Mouse (Mus musculus) liver, adult 2 months (tissue): ENCODE results near the gene Brwd1. TPM values are rescaled to one million over a fixed set of nuclear protein-coding genes. Genes with fewer than 3 reads are reported as not detected.

Experiments used
- DNase-seq: peaks from one replicate; pipeline ENCODE4 v3.0.0-alpha.2; 2011; ENCODE audit warnings: low read depth, low spot score; ENCODE audit errors: extremely low read depth
- H3K27ac ChIP-seq: fragments of 200-500 bp; replicated peaks from 2 replicates; pipeline ENCODE4 v1.5.1; 2012; ENCODE audit warnings: low read depth, mild to moderate bottlenecking, control low read depth, inconsistent platforms, low read length; ENCODE audit not compliant: insufficient read depth
- H3K27me3 ChIP-seq: fragments of 200-500 bp; 2 replicates; pipeline ENCODE4 v1.6.1; 2012; ENCODE audit warnings: mild to moderate bottlenecking, moderate library complexity, low read length, inconsistent platforms; ENCODE audit not compliant: control insufficient read depth, insufficient read depth
- H3K36me3 ChIP-seq: fragments of 200-500 bp; 2 replicates; pipeline ENCODE4 v1.6.1; 2012; ENCODE audit warnings: low read length, inconsistent platforms; ENCODE audit not compliant: control insufficient read depth, insufficient read depth
- H3K4me1 ChIP-seq: fragments of 200-500 bp; 2 replicates; pipeline ENCODE4 v1.6.1; 2011; ENCODE audit warnings: low read length; ENCODE audit not compliant: control insufficient read depth, insufficient read depth
- H3K4me3 ChIP-seq: fragments of 200-500 bp; 2 replicates; pipeline ENCODE4 v1.5.1; 2011; ENCODE audit warnings: low read depth, mild to moderate bottlenecking, control low read depth, low read length, moderate library complexity; ENCODE audit not compliant: insufficient read depth
- H3K79me2 ChIP-seq: fragments of 200-500 bp; 2 replicates; pipeline ENCODE4 v1.6.1; 2012; ENCODE audit warnings: inconsistent platforms, mild to moderate bottlenecking, low read length, moderate library complexity; ENCODE audit not compliant: control insufficient read depth, insufficient read depth
- H3K9ac ChIP-seq: fragments of 200-500 bp; 2 replicates; pipeline ENCODE4 v1.6.1; 2012; ENCODE audit warnings: low read depth, mild to moderate bottlenecking, control low read depth, inconsistent platforms, low read length
- CTCF ChIP-seq: fragments of 200-500 bp; IDR thresholded peaks from 2 replicates; pipeline ENCODE4 v1.5.1; 2011; ENCODE audit warnings: low read depth, low read length, control low read depth
- POLR2A ChIP-seq: fragments of 200-500 bp; IDR thresholded peaks from 2 replicates; pipeline ENCODE4 v1.6.1; 2011; ENCODE audit warnings: low read length, control low read depth; ENCODE audit not compliant: insufficient read depth; ENCODE audit errors: extremely low read depth
- WGBS: fragments of 180-500 bp; shearing (Covaris S2); methylation state at CpG from one replicate; pipeline ENCODE4 v1.1.7; 2018; 5-methylcytosine and 5-hydroxymethylcytosine counted together
- polyA plus RNA-seq: library from polyadenylated mRNA; depleted of rRNA; stranded (reverse); fragments of >200 nt; gene quantifications from 2 replicates; pipeline ENCODE4 v1.2.3, GENCODE M21; 2012
- total RNA-seq: library from RNA; depleted of rRNA; stranded (reverse); fragments of >200 nt; gene quantifications from 2 replicates; pipeline ENCODE4 v1.2.3, GENCODE M21; 2014

Gene Brwd1
- total and polyA plus RNA-seq, 2 experiments, result 12.3 to 59.8 TPM

- 92% methylated on average over 5 of the region's 5 CpGs for WGBS
- TF ChIP-seq POLR2A, result no peak
- TF ChIP-seq CTCF, result no peak
- Histone ChIP-seq H3K4me3 (no peak overlapping the region), H3K27me3 (no peaks in the 10 kb centered on the region), H3K4me1 (no peaks in the 10 kb centered on the region), H3K9ac (no peak overlapping the region), H3K79me2 (no peaks in the 10 kb centered on the region), H3K27ac (no peak overlapping the region), H3K36me3 (no peaks in the 10 kb centered on the region)
- DNase-seq, result no peak
These were observed 13.6 kb upstream of the Brwd1 start for GRCm38 (mm10) chr16:96095966-96096365.

GRCm38 (mm10) chr16:96091515-96092504, 9.5 kb upstream of the Brwd1 start:
- H3K27me3 ChIP-seq, result no peaks in the 10 kb centered on the region
- H3K9ac ChIP-seq, result no peak overlapping the region
- H3K36me3 ChIP-seq, result no peaks in the 10 kb centered on the region
- H3K79me2 ChIP-seq, result no peaks in the 10 kb centered on the region
- 54% methylated on average over 9 of the region's 9 CpGs for WGBS
- TF ChIP-seq CTCF (no peak), POLR2A (no peak)
- DNase-seq, result peak; percentile 76
- H3K27ac ChIP-seq, result no peak overlapping the region
- no peaks in the 10 kb centered on the region for H3K4me1 ChIP-seq
- H3K4me3 ChIP-seq, result no peak overlapping the region

- no peaks in the 10 kb centered on the region for H3K27me3 ChIP-seq
- no peak overlapping the region for H3K9ac ChIP-seq
- DNase-seq, result no peak
- no peak overlapping the region for H3K4me3 ChIP-seq
- TF ChIP-seq POLR2A (no peak), CTCF (no peak)
- H3K4me1 ChIP-seq, result no peaks in the 10 kb centered on the region
- WGBS, result 75% methylated on average over 5 of the region's 5 CpGs
- no peaks in the 10 kb centered on the region for H3K36me3 ChIP-seq
- no peaks in the 10 kb centered on the region for H3K79me2 ChIP-seq
- no peak overlapping the region for H3K27ac ChIP-seq
These were observed 5.8 kb upstream of the Brwd1 start for GRCm38 (mm10) chr16:96088120-96088519.

- Histone ChIP-seq H3K27ac (no peak overlapping the region), H3K9ac (no peak overlapping the region), H3K27me3 (no peaks in the 10 kb centered on the region), H3K79me2 (no peaks in the 10 kb centered on the region), H3K4me1 (no peaks in the 10 kb centered on the region), H3K36me3 (no peaks in the 10 kb centered on the region), H3K4me3 (no peak overlapping the region)
- no peak for DNase-seq
- 73% methylated on average over 4 of the region's 4 CpGs for WGBS
- TF ChIP-seq CTCF (no peak), POLR2A (no peak)
These were observed 5.1 kb upstream of the Brwd1 start for GRCm38 (mm10) chr16:96087436-96087835.

GRCm38 (mm10) chr16:96087001-96087400, 4.7 kb upstream of the Brwd1 start:
- Histone ChIP-seq H3K4me1 (no peaks in the 10 kb centered on the region), H3K27me3 (no peaks in the 10 kb centered on the region), H3K36me3 (no peaks in the 10 kb centered on the region), H3K27ac (no peak overlapping the region), H3K9ac (no peak overlapping the region), H3K79me2 (peaks cover 2% of the 10 kb centered on the region; the same call in 1 of the 2 replicates), H3K4me3 (no peak overlapping the region)
- WGBS, result 63% methylated on average over 12 of the region's 12 CpGs
- DNase-seq, result peak; percentile 18
- no peak for TF ChIP-seq CTCF
- TF ChIP-seq POLR2A, result no peak

GRCm38 (mm10) chr16:96085597-96085996, 3.3 kb upstream of the Brwd1 start:
- no peak for DNase-seq
- TF ChIP-seq POLR2A (no peak), CTCF (no peak)
- H3K4me3 ChIP-seq, result no peak overlapping the region
- peaks cover 1% of the 10 kb centered on the region; the same call in 1 of the 2 replicates for H3K4me1 ChIP-seq
- no peaks in the 10 kb centered on the region for H3K36me3 ChIP-seq
- H3K27me3 ChIP-seq, result no peaks in the 10 kb centered on the region
- peaks cover 11% of the 10 kb centered on the region; the same call in 1 of the 2 replicates for H3K79me2 ChIP-seq
- H3K9ac ChIP-seq, result no peak overlapping the region
- H3K27ac ChIP-seq, result no peak overlapping the region
